Mouse (Mus musculus): ENCODE results near the gene Tmco5b.

Tmco5b gene

DNA sequence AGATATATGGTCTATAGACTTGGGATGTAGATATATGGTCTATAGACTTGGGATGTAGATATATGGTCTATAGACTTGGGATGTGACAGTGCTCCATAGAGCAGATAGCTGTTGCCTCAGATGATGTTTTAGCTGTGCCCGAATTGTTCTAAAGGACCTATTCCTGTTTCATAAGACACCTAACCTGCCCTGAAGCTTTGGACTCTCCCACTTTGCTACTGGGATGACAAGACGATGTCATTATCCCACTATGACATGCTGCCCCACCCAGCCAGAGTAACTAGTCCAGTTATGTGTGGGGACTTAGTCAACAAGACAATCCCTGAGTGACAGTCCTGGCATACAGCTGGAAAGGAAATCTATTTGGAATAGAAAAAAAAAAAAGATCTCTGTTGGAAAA, at the start of gene Tmco5b:
Gene Tmco5b (plus strand): TSS at position 301 of the 400 bp plus-strand sequence.
- DNase-seq (ENCODE audit: low read depth, low spot score): no peak

GRCm38 (mm10) chr2:113236993-113237392, 48.5 kb upstream of the Tmco5b start:
- DNase-seq (ENCODE audit: low read depth, low spot score): no peak

DNA sequence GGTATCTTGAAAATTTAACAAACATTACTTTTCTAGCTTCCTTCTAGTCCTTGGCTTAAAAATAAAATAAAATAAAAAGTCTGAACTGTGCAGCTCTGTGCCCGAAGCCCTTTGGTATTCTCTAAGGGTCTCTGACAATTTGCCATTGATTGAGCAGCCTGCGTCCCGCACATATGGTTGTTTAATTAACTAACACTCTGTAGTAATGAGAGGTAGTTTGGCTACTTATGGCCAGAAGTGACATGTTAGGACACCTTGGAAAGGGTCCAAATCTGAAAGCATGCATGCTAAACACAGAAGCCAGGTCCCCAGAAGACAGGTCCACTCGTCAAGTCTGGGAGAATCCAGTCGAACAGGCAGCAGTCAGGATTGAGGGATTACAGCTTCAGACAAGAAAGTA, 46.7 kb upstream of the Tmco5b start:
- no peak for DNase-seq (ENCODE audit: low read depth, low spot score)

DNA sequence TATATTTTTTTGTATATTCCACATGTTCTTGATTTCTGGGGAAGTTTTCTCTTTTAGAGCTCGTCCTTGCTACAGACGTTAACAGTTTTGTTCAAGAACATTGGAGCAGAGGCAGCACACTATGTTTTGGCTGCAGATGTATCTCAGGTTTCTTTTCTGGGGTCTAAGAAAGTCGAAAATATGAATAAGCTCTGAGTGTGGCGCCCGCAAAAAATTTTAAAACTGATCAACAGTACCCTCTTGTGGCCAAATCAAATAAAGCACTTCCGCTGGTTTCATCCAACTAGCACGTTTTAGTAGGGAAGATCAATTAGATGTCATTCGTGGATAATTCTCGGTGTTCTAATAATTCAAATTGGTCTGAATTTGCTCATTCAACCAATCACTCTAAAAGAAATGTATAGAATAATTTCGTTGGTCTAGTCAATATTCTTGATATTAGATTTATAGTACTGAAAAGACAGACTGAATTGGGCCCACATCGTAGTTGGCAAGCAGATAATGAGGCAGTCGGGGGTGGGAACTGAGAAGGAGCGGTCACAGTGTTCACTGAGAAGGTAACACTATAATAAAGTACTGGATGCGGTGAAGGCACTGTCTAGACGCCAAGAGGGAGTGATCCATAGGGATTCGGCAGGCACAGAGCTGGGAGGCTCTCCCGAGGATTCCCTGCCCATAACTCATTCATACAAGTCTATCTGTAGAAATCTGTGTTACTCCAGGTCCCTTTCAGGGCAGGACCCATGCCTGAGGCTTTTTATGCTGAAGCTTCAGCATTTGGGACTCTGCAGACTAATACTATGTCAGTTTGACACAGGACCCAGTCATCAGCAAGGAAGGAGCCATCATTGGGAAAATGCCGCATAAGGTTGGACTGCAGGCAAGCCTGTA, 17.1 kb downstream of the Tmco5b start:
- no peak for DNase-seq (ENCODE audit: low read depth, low spot score)

DNA sequence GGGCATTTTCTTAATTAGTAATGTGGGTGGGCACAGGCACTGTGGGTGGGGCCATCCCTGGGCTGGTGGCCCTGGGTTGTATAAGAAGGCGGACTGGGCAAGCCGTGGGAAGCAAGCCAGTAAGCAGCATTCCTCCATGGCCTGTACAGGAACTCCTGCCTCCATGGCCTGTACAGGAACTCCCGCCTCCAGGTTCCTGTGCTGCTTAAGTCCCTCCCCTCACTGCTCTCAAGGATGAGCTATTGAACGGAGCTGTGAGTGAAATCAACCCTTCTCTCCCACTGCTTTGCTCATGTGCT, 17.7 kb downstream of the Tmco5b start:
- DNase-seq (ENCODE audit: low read depth, low spot score): no peak

DNA sequence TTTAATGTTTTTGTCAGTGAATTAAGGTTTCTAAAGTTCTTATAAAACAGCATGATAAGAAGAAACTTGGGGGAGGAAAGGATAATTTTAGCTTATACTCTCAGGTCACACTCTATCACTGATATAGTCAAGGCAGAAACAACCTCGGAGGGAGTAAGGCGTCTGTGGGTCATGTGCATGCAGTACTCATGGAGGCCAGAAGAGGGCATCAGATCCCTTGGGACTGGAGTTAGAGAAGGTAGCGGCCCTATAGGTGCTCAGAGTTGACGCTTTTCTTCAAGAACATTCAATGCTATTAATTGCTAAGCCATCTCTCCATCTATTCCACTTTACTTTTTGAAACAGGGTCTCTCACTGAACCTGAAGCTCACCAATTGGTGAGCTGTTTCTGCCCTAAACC, 19.8 kb downstream of the Tmco5b start:
- no peak for DNase-seq (ENCODE audit: low read depth, low spot score)

GRCm38 (mm10) chr2:113311211-113311610, 25.7 kb downstream of the Tmco5b start:
- no peak for DNase-seq (ENCODE audit: low read depth, low spot score)

- DNase-seq (ENCODE audit: low read depth, low spot score): no peak
These were observed 37.5 kb downstream of the Tmco5b start for GRCm38 (mm10) chr2:113323016-113323415.

- no peak for DNase-seq (ENCODE audit: low read depth, low spot score)
These were observed 48.4 kb downstream of the Tmco5b start for GRCm38 (mm10) chr2:113333799-113334541.

DNA sequence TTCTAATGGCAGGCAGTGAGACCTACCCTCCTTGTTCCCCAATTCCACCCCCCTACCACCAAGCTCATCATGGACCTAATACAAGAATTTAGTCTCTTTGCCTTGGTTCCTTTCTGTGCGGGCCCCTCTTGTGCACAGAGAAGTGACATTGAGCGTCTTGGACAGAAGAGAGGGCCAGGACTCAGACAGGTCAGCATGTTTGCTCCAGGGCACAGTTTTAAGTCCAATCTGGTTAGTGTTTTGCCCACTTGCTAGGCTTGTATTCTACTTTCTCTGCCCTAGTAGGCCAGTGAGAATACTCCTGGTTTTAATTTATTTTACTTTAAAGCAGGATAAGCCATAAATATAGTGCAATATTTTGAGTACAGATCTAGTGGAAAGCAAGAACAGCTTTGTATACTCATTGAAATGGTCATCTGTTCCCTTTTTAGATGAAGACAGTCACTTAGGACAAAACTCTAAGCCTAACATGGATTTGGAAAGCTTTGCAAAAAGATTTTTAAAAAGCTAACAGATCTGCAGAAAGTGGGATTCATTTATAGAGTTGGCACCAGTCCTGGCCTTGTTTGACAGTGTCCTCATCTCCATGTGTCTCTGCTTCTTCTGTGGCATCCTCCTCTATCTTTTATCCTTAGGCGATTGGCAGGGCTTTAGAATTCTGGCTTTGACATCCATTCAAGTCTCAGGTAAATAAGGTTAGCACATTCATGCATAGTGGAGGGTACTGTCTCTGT, 50.2 kb downstream of the Tmco5b start:
- DNase-seq (ENCODE audit: low read depth, low spot score): no peak

- no peak for DNase-seq (ENCODE audit: low read depth, low spot score)
These were observed 59.0 kb downstream of the Tmco5b start for GRCm38 (mm10) chr2:113344536-113344935.

Data from retina, adult 2 months (tissue).